Mouse (Mus musculus) kidney, postnatal 14 days (tissue): ENCODE measurements around the gene Nova2.

ENCODE experiments used
- DNase-seq: peaks from one replicate; pipeline ENCODE4 v3.0.0; 2022; ENCODE audit warnings: mixed read lengths

Nova2 gene

DNA sequence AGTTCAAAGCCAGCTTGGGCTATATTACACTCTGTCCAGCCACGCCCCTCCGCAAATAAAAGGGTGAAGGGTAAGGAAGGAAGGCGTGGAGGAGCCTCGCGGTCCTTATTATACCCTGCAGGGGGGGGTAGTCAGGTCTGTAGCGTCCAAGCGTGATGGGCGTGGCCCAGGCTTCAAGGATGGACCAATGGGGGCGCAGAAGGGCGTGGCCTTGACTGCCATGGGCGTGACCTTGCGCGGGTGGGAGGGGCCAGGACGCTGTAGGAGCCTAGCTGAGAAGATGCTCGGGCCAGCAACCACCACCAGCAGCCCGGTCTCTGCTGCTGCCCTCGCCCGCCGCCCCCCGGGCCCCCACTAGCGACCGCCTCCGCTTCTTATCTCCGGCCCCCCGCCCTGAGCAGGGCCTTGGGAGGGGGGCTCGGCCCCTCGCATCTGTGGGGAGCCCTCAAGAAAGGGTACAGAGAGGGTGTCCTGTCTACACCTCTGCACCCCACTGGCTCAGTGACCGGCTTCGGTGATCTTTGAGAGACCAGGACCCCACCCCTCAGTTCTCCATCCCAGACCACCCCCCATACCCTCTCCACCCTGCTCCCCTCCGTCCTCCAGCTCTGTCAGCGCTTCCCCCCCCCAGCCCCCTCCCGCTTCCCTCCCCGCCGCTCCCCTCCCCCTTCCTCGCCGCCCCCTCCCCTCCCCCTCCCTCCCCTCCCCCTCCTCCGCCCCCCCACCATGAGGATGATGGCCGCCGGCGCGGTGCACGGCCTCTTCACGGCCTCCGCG, at the start of gene Nova2:
Nova2 (plus strand) TSS at position 727 of the 777 bp plus-strand sequence.
- peak; percentile 93 for DNase-seq

DNA sequence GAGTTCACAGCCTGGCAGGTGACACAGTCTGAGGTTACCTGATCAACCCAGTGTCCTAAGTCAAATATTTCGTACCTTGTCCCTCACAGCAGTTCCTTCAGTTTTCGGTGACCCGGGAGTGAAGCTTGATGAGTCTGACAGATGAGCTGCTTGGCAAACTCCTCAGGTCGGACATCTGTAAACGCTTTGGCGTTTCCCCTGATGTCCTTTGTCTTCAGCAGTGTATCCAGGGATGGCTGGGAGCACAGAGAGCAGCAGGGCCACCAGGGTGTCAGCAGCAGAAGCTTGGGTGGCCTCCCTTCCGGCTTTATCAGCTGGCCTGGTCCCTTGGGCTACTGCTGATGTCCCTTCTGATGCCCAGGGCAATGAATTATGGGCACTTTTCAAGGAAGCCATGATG, 47.0 kb upstream of the Nova2 start:
- no peak for DNase-seq

DNA sequence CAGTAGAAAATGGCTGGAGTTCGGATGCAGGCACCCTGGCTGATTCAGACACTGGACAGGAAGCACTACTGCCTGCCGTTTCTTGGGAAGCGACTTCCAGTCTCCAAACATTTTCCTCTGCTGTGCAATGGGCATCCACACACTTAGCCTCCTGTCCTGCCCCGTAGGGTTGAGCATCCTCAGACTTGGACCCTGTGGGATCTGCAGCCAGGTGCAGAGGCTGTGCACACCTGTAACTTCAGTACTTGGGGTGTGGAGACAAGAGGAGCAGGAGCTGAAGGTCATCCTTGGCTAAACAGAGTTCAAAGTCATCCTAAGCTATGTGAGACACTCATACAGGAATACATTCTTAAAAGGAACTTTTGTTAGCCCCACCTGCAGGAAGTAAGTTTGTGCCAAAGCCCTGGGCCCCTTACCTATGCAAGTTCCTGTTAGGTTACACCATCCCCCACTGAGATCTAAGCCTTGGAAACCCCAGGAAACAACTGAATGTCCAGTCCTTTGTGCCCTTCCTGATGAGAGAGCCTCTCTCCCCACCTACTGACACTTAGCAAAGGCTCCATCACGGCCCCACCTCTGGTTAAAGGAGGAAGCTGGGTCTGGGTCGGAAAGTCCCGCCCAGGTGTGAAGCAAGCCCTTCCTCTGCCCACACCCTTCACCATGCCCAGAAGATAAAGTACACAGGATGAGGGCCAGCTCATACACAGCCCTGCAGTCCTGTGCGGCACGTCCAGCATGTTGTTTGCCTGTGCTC, 41.5 kb upstream of the Nova2 start:
- DNase-seq: no peak

DNA sequence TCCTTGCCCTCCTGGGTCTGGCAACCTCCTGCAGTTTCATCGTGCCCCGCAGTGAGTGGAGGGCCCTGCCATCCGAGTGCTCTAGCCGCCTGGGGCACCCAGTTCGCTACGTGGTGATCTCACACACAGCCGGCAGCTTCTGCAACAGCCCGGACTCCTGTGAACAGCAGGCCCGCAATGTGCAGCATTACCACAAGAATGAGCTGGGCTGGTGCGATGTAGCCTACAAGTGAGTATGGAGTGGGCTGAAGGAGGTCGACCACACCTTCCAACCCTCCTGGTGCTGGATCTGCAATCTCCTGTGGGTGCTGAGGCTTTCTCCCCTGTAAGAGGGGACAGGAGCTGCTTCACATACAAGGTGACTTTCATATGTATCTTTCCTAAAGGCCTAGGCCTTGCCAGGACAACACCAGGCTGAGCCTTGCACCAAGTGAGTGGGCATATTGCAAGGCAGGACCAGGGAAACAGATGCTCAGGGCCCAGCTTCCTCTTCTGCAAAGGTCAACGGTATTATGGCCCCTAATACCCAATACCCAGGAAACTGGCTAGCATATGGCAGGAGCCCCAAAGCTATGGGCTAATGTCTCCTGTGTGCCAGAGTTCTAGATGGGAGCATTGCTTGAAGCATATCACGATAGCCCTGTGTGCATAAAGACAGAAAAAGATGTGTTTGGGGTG, 40.8 kb upstream of the Nova2 start:
- DNase-seq: no peak

DNA sequence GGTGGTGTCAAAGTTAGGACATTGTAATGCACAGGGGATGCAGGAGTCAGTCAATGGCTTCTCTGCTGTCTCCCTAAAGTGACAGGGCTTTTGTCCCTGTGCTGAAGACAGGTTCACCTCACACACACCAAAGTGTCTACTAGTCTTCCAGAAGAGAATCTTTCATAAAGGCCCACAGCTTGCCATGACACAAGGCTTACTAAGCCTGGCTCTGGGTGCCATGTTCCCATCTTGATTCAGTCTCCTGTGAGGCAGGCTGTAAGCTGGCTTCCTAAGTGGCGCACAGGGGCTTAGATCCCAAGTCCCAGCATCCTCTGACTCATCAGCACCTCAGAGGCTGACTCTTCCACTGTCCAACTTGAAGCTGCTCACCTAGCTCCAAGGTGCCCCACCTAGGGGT, 38.7 kb upstream of the Nova2 start:
- DNase-seq: no peak

DNA sequence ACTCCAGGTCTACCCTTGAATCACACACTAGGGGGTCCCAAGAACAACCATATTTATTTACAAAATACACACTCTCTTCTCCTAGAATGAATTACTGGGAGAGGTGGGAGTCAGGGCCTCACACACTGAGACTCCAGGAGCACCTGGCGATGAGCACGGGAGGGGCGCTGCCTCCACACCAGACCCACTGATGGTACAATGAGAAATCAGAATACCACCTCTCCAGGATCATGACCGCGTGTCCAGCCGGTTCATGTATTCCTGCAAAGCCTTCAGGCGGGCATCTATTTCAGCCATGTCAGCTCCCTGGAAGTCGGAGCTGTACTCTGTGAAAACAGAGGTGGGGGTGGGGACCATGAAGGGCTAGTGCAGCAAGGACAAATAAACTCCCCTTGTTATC, 34.8 kb upstream of the Nova2 start:
- no peak for DNase-seq

DNA sequence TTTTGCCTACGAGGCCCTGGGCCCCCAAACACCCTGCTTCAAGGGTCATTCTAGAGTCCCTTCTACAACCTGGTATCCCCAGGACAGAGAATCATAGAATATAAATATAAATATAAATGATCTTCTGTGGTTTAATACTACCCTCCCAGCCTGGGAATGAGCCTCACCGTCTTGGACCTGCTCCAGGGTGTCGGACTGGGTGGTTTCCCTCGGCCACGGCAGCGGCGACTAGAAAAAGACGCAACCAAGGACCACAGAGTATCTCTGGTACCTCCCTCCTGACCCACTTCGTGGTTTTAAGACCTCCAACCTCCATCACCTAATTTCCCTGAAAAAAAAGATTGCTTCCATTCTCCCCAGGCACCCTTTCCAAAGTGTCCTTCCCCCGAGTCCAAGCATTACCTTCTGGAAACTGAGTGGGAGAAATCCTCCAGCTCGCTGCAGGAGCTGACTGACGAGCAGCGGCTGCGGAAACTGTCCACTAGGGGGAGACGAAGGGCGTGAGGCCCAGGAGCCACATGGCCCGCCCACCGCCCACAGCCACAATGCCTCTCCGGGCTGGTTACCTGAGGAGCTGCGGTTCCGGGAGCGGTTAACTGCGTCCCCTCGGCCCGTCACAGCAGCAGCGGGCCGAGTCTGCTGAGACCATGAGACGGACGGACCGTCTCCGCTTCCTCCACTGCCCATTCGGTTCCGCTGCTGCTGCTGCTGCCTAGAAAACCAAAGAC, 33.7 kb upstream of the Nova2 start:
- DNase-seq: peak; percentile 91

DNA sequence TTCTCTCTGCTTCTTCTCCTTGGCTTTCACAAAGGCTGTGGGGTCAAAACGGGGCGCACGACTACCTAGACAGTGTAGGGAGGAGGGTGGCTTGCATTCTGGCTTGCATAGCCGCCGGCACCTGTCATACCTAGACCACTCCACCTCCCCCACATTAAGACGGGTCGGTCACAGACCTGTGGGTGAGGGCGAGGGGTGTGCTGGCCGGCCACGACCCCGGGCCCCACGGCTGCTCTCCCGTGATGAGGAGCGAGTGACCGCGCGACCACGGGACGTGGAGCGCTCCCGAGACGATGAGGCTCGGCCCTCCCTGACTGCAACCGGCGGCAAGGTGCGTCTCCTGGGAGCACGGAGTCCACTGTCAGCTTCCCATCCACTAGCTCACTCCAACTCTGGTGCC, 32.7 kb upstream of the Nova2 start:
- DNase-seq: no peak

DNA sequence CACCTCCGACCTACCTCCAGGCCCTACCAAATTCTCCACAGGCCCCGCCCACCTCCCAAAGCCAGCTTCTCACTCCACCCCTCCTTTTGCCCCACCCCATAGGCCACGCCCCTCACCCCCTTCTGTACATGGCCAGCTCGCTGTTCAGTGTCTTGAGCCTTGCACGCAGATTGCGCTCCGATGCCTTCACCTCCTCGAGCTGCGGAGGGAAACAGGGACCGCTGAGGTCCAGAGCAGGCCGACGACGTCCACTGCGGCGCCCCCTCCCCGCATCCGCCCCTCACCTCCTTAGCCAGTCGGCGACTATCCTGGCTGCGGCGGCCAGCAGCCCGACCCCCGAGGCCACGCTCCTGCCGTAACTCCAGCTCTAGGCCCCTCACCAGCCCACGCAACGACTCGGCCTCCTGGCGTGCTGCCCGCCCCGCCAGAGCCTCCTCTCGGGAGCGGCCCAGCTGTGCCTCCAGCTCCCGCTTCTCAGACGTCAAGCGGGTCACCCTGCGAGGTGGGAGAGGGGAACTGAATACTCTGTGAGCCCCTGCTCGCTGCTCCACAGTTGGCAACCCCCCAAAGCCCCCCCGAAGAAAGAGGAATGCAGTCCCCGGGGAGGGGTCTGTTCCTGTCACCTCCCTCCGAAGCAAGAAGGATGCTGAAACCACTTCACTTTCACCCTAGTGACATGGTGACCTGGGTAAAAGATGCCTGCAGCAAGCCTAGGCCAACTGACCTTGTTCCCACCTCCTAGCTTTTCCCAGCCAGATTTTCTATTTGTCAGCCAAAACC, 31.8 kb upstream of the Nova2 start:
- DNase-seq: peak; percentile 84

DNA sequence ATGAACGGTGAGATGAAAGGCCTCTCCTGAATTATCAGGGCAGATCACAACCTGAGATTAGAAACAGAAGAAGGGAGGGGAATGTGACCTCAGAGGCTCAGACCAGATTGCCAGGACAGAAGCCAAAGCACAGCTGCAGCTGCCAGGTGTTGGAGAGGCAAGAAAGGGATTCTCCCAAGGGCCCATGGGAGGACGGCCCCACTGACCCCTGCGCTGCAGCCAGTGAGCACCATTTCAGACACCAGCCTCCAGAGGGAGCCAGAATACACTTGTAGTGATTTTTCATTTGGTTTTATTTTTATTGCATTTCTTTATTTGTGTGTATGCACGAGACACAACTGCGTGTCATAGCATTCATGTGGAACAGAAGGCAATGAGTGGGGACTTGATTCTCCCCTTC, 29.2 kb upstream of the Nova2 start:
- peak; percentile 58 for DNase-seq

DNA sequence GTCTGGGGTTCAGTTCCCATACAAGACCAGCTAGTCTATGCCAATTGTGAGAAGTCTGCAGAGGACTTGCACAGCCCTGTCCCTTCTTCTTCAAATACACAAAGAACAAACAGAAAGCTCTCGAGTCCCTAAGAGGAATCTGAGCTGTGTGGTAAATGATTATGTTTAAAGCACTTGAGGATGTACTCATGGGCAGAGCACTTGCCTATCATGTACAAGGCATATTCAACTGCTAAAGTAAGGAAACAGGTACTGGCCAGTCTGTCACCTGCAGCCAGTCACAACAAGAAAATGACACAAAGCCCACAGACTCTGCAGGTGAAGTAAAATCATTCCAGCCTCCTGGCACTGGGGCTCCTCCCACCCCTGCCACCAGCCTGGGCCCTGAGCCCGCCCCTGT, 25.2 kb upstream of the Nova2 start:
- DNase-seq: no peak

DNA sequence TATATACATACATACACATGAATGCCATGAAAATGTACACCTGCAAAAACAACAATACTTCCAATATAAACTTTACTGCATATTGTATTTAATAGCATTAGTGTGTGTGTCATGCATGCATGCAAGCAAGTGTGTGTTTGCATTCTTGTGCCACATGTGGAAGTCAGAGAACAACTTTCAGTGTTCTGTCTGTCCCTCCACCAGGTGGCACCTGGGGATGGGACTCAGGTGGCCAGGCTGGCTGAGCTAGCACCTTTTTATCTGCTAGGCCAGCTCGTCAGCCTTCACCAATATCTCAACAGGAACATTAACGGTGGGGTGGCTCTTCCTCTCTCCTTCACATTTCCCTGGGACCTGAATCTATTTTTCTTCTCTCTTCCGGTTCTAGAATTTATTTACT, 23.2 kb upstream of the Nova2 start:
- DNase-seq: no peak

DNA sequence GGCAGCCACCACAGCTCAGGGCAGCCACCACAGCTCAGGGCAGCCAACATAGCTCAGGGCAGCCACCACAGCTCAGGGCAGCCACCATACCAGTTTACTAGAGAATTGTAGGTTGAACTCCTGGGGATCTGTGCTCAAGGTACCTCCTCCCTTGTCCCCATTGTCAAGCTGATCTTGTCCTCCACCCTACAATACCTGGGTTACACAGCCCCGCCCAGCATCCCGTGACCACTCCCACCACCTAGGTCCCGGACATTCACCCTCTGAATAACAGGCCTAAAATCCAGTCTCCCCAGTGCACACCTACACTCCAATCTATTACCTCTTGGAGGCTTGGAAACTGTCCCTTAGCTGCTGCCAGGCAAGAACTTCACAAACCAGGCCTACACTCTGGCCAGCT, 20.7 kb upstream of the Nova2 start:
- no peak for DNase-seq

DNA sequence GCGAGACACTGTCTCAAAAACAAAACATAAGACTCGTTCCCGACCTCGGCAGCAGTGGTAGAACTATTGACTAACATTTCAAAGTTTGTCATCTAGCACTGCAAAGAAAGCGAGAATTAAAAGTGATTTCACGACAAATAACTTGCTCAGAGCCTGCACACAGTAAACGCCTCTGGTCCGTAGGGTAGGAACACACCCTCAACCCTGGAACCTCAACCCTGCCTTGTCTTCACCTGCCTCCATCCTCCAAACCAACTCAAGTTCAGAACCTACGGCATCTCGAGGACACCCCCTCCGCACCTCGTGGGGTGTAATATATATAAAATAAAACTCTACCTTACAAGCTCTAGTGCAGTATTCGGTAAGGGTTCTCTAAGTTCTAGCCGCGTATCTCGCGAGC, 15.9 kb upstream of the Nova2 start:
- no peak for DNase-seq

DNA sequence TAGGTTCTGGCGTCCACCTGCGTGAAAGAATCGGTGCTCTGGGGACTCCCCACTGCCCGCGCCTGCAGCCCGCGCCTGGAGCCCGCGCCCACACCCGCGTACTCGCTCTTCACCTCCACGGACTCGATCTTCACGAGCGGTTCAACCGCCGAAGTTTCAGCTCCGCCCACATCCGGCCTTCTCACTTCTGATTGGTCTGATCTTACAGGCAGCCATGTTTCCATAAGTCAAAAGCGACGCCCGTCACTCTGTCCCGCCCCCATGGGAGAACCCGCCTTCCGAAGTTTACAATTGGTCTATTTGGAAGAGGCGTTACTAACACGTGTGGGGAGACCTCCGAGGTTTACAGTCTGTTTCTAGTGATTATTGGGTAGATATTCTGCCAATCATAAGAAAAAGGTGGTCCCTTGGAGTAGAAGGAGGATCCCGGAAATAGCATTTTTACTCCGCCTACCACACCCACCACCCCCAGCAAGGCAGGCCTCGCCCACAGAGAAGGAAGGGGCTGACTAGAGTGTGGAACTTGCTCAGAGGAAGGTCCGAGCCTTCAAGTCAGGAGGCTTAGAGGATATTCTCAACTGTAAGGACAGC, 15.4 kb upstream of the Nova2 start, which contains the start of gene Ccdc61:
Ccdc61 (minus strand) TSS at position 175 of the 591 bp plus-strand sequence.
- peak; percentile 97 for DNase-seq

DNA sequence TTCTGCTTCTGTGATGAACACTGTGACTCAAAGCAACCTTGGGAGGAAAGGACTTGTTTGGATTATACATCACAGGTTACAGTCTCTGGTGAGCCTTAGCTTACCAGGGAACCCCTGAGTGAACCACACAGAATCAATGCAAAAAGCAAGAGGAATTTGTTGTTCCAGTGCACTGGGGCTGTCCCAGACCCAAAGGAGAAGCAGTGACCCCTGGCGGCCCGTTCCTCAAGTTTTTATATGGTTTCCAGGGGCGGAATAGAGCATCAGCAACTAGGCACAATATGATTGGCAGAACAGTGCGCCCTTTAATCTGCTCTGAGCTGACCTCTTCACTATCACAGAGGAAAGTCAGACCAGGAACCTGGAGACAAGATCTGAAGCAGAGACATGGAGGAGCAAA, 9.4 kb upstream of the Nova2 start:
- DNase-seq: no peak

DNA sequence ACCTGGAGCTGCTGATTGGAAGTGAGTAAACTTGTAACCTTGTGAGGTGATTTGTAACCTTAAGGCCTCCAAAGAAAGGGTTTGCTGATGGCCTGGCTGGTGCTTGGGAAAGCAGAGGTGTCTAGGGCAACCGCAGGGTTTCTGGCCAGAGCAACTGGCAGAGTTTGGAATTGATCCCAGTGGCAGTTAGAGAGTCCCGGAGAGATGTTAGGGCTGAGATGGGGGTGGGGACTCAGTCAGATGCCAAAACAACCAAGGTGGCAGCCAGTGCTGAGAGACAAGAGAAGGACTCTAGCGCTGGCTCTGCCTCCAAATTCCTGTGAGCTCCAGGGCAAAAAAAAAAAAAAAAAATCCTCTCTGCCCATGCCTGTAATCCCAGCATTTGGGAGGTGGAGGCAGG, 7.8 kb upstream of the Nova2 start:
- no peak for DNase-seq

DNA sequence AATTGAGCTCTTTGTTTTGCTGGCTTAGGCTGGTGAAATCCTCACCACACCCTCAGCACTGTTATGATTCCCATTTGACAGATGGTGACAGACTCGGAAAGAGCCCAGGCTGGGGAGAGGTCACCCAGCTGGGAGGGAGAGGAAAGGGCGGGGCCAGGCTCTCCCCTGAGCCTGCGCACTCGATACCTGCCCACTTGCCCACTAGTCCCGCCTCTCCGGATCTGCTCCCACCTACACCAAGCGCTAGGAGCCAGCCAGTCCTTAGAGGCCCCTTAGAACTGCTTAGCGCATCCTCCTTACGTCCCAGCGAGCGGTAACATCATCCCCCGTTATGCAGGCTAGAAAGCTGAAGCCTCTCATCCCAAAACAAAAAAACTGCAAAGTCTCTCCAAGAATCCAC, 4.6 kb upstream of the Nova2 start:
- DNase-seq: peak; percentile 82

DNA sequence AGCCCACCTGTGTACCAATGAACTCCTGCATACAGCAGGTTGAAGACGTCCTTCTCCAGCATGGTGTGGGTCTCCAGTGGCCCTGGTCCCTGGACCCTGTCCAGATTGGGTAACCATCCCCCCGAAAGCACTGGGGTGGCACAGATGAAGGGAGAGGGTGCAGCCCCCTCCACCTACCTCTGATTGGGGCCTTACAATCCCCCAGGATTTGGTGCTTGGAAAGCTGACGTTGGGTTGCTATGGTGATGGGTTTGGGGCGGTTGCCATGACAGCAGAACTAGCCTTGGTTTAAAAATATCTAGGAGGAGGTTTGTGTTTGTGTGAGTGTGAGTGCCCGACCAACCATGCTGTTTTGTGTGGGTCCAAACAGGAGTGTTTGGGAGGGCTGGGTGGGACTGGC, 2.9 kb upstream of the Nova2 start:
- DNase-seq: no peak

DNA sequence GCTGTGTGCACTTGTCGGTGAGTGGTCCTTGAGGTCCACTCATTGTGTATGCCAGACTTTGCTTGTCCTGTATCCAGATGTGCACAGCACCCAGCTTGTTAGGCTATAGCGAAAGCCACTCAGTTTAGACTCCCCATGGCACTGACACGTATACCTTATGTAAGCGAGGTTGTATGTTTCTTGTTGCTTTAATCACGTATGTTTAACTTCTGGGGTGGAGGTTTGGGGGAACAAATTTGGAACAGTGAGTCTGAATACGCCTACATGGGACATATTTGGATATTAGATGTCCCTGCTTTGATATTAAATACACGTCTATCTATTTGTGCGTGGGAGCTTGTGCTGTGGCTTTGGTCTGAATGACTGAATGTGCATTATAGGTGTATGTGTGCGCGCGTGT, 2.4 kb upstream of the Nova2 start:
- no peak for DNase-seq

DNA sequence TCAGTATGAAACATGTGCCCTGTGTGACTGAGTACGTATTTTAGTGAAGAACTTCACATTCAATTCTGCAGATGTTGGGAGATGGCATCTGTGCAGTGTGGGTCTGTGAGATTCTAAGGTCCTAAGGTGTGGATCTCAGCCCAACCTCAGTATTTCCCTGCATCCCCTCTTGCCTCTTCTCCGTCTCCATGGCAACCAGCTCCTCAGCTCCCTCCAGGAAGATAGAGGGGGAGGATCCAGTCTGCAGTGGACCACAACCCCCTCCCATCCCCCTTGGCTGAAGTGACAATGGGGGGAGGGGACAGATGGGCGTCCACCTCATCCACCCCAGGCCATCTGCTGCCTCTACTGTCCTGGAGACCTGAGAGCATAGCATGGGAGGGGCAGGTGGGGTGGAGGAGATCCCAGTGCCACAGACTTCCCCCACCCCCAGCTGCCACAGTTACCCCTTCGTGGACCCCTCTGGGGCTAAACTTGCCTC, 1.9 kb upstream of the Nova2 start:
- no peak for DNase-seq

DNA sequence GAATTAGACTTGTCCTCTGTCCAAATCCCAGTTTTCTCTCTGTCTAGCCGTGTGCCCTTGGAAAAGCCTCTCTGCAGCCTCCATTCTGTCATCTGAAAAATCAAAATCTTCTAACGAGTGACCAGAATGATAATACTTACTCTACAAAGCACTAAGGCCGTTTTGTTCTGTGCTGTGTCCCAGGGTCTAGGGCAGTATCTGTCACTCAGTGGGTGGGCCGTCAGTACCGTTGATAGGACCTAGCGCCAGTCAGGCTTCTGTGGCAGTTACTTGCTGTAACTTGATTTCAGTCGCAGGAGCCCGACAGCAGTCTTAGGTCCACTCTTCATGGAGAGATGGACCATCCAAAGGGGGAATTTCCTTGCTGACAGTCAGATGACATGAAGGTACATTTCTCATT, 1.4 kb upstream of the Nova2 start:
- no peak for DNase-seq
